29 mouse cellular contexts compared by ENCODE assay signal in genomic region chr10:24677681-24678080, GRCm38 (mm10). TPM values are rescaled to one million over a fixed set of nuclear protein-coding genes. Genes with fewer than 3 reads are reported as not detected.
A peak's percentile ranks its signal among the peaks of the same experiment; 100 is the strongest.
DNase-seq lines count a peak whose midpoint lies in the region; ATAC-seq and TF ChIP-seq lines count a peak whose summit lies in the region.
"Had no signal": no experiment of that assay in that cellular context is flagged by ENCODE, and none has a peak within 500 bp of the region (broad histone marks: within the 10 kb centered on the region; RNA-seq: fewer than 3 reads in every experiment).

No protein-coding gene starts in this region.

- no peak overlapping the region for H3K9ac ChIP-seq in stomach, embryonic 15.5 days
- H3K9ac ChIP-seq in stomach, postnatal 0 days (ENCODE audit: low read length): no peak overlapping the region
- H3K9ac ChIP-seq: embryonic facial prominence, embryonic 13.5 days; embryonic facial prominence, embryonic 15.5 days; forebrain, embryonic 12.5 days had no signal

- no peak for DNase-seq in stomach, postnatal 0 days (ENCODE audit: low spot score)
- DNase-seq in ES-CJ7 (ENCODE audit: low read depth, low spot score): peak; percentile 28
- DNase-seq in R1 (ENCODE audit: low read depth, low spot score): peak; percentile 65
- DNase-seq in ZHBTc4 (ENCODE audit: low read depth, low spot score): peak; percentile 54
- no peak for DNase-seq in lung, postnatal 10 days
- DNase-seq in thymus, adult 2 months: no peak
- DNase-seq: adrenal gland, adult 2 months; adrenal gland, postnatal 10 days; adrenal gland, postnatal 25 days; B cell, adult 2 months; cerebellum, adult 11 months; cerebellum, adult 18-20 months; cerebellum, adult 8-10 months; cerebellum, adult 9-11 months; cerebellum, postnatal 14 days; cerebellum, postnatal 36 days; embryo, embryonic 11 days had no signal

- 0 out of 2 replicates have a peak, but pooled peaks have one; percentile 22 for ATAC-seq in stomach, embryonic 15.5 days (ENCODE audit: insufficient read depth, low FRiP score, low read depth)
- no peak for ATAC-seq in stomach, postnatal 0 days (ENCODE audit: low FRiP score, low TSS enrichment)
- ATAC-seq: CD4-positive, CD25-positive, alpha-beta regulatory T cell, adult 4 months; forebrain, embryonic 14.5 days; forebrain, embryonic 16.5 days; Patski had no signal

- no peak overlapping the region for H3K27ac ChIP-seq in stomach, embryonic 15.5 days
- H3K27ac ChIP-seq in stomach, postnatal 0 days (replicated peaks): no peak overlapping the region
- no peak overlapping the region for H3K27ac ChIP-seq in thymus, adult 2 months (ENCODE audit: control insufficient read depth, insufficient read depth, low read length)
- H3K27ac ChIP-seq: embryonic facial prominence, embryonic 13.5 days; embryonic facial prominence, embryonic 15.5 days; forebrain, embryonic 10.5 days; forebrain, embryonic 12.5 days had no signal

- no peaks in the 10 kb centered on the region for H3K4me1 ChIP-seq in stomach, embryonic 15.5 days
- H3K4me1 ChIP-seq in stomach, postnatal 0 days (replicated peaks; ENCODE audit: control insufficient read depth, insufficient read depth): no peaks in the 10 kb centered on the region
- no peaks in the 10 kb centered on the region for H3K4me1 ChIP-seq in thymus, adult 2 months (replicated peaks; ENCODE audit: control insufficient read depth, insufficient read depth, low read length)
- H3K4me1 ChIP-seq: embryonic facial prominence, embryonic 13.5 days; embryonic facial prominence, embryonic 15.5 days; forebrain, embryonic 10.5 days; forebrain, embryonic 12.5 days had no signal

- H3K4me2 ChIP-seq in stomach, embryonic 15.5 days: no peak overlapping the region
- no peak overlapping the region for H3K4me2 ChIP-seq in stomach, postnatal 0 days (replicated peaks; ENCODE audit: low read depth)
- H3K4me2 ChIP-seq: embryonic facial prominence, embryonic 13.5 days; embryonic facial prominence, embryonic 15.5 days; forebrain, embryonic 12.5 days had no signal

- TF ChIP-seq POLR2A in thymus, adult 2 months (IDR thresholded peaks at IDR 0.05; ENCODE audit: control insufficient read depth, extremely low read depth, insufficient read depth, low read length, poor library complexity): no peak

- no peaks in the 10 kb centered on the region for H3K36me3 ChIP-seq in stomach, embryonic 15.5 days
- H3K36me3 ChIP-seq in stomach, postnatal 0 days (ENCODE audit: control insufficient read depth, insufficient read depth, low read length): no peaks in the 10 kb centered on the region
- H3K36me3 ChIP-seq in thymus, adult 2 months (ENCODE audit: control insufficient read depth, insufficient read depth, low read length): no peaks in the 10 kb centered on the region
- H3K36me3 ChIP-seq: embryonic facial prominence, embryonic 13.5 days; embryonic facial prominence, embryonic 15.5 days; forebrain, embryonic 10.5 days; forebrain, embryonic 12.5 days; G1E had no signal

- no peaks in the 10 kb centered on the region for H3K9me3 ChIP-seq in stomach, embryonic 15.5 days
- H3K9me3 ChIP-seq in stomach, postnatal 0 days (ENCODE audit: control insufficient read depth, low read length): no peaks in the 10 kb centered on the region
- H3K9me3 ChIP-seq: embryonic facial prominence, embryonic 13.5 days; embryonic facial prominence, embryonic 15.5 days; forebrain, embryonic 10.5 days; forebrain, embryonic 12.5 days; G1E had no signal

- TF ChIP-seq CTCF in stomach, postnatal 0 days (IDR thresholded peaks at IDR 0.05; ENCODE audit: low read depth): no peak
- TF ChIP-seq CTCF in thymus, adult 2 months (IDR thresholded peaks at IDR 0.05; ENCODE audit: borderline replicate concordance, control insufficient read depth, extremely low read depth, insufficient read depth, low read length, poor library complexity): no peak

- no peak overlapping the region for H3K4me3 ChIP-seq in stomach, embryonic 15.5 days (replicated peaks)
- H3K4me3 ChIP-seq in stomach, postnatal 0 days (ENCODE audit: low read depth, low read length): no peak overlapping the region
- H3K4me3 ChIP-seq in thymus, adult 2 months (ENCODE audit: control insufficient read depth, insufficient read depth, low read length): no peak overlapping the region
- H3K4me3 ChIP-seq: embryonic facial prominence, embryonic 13.5 days; embryonic facial prominence, embryonic 15.5 days; erythroblast, embryonic 14.5 days; forebrain, embryonic 10.5 days; forebrain, embryonic 12.5 days had no signal

- TF ChIP-seq EP300 in stomach, postnatal 0 days (optimal IDR thresholded peaks at IDR 0.05): no peak

- WGBS in stomach, embryonic 15.5 days: 93% methylated on average over 18 of the region's 18 CpGs
- 91% methylated on average over 18 of the region's 18 CpGs for WGBS in stomach, postnatal 0 days
- WGBS in thymus, adult 2 months: 97% methylated on average over 18 of the region's 18 CpGs

- H3K27me3 ChIP-seq in stomach, embryonic 15.5 days (replicated peaks): no peaks in the 10 kb centered on the region
- no peaks in the 10 kb centered on the region for H3K27me3 ChIP-seq in stomach, postnatal 0 days (ENCODE audit: control insufficient read depth, insufficient read depth, low read length)
- no peaks in the 10 kb centered on the region for H3K27me3 ChIP-seq in thymus, adult 2 months (ENCODE audit: control insufficient read depth, insufficient read depth, low read length)
- H3K27me3 ChIP-seq: CH12.LX; embryonic facial prominence, embryonic 13.5 days; embryonic facial prominence, embryonic 15.5 days; forebrain, embryonic 12.5 days; Patski had no signal

RNA-seq across cellular contexts. Expression of gene Enpp1, which starts 34.3 kb away (rescaled TPM):
- polyA plus RNA-seq in stomach, embryonic 15.5 days (2015; fragmentation: Nextera tagmentation; extraction: Ambion mirVana): 6.1 and 6.8 TPM in 2 replicates
- polyA plus RNA-seq in stomach, postnatal 0 days (2015; fragmentation: Nextera tagmentation; extraction: Ambion mirVana): 4.5 and 4.8 TPM in 2 replicates
- polyA plus RNA-seq in thymus, adult 2 months (2012; rRNA removed): 0.80 and 0.89 TPM in 2 replicates
- polyA plus RNA-seq: erythroblast, embryonic 14.5 days; G1E had no signal

Comparison
In these comparisons a context has a peak if more than half of its experiments do, and no peak if none do; other contexts are left out.
1. DNase-seq: peak in ES-CJ7 (single experiment), R1 (single experiment) and ZHBTc4 (single experiment); none in stomach, postnatal 0 days (single experiment), lung, postnatal 10 days (single experiment) and thymus, adult 2 months (single experiment).